Mouse (Mus musculus) heart, postnatal 0 days (tissue): ENCODE results near the gene Hspb1.

Experiments
- CTCF ChIP-seq: IDR thresholded peaks from 2 replicates; pipeline ENCODE4 v1.5.1; 2016; ENCODE audit warnings: antibody characterized with exemption, control low read depth, low read depth
- EP300 ChIP-seq: IDR thresholded peaks from 2 replicates; pipeline ENCODE4 v1.6.1; 2016; ENCODE audit warnings: antibody characterized with exemption, low read depth

DNA sequence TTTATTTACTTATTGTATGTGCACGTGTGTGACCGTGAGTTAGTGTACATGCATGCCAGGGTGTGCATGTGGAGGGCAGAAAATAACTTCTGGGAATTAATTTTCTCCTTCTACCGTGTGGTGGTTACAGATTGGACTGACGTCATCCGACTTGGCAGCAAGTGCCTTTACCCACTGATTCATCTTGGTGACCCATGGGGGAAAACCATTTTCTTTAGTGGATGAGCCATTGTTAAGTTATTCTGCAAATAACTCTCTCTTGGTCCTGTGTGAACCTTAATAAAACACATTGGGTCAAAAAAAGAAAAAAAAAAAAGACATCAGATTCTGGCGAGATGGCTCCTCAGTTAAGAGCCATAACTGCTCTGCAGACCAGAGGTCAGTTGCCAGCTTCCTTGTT lies 46.1 kb upstream of the Hspb1 start:
- TF ChIP-seq CTCF (no peak), EP300 (no peak)
